Mouse (Mus musculus) layer of hippocampus, adult 9-11 months (tissue): ENCODE measurements around the gene Tymp.
A peak's percentile ranks its signal among the peaks of the same experiment; 100 is the strongest.

Experiments used
- DNase-seq: peaks from one replicate; pipeline ENCODE4 v3.0.0; 2022

Tymp gene

DNA sequence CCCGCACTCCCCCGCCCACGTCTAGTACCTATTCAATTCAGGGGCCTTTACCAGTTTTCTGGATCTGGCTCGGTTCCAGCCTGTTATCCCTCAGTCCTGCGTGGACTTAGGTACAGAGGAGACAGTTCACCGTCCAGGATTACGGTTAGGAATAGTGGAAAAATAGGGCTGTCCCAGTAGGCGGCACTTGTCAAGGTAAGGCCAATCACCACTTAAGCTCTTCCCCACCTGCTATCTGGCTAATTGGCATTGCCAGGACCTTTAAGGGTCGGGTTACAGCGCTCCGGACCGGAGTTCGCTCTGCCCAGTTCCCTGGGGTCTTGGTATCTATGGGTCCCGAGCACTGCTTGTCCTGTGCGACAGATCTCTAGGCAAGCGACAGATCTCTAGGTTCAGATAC lies at the start of gene Tymp:
Tymp (minus strand) TSS at position 83 of the 400 bp plus-strand sequence.
- no peak for DNase-seq

DNA sequence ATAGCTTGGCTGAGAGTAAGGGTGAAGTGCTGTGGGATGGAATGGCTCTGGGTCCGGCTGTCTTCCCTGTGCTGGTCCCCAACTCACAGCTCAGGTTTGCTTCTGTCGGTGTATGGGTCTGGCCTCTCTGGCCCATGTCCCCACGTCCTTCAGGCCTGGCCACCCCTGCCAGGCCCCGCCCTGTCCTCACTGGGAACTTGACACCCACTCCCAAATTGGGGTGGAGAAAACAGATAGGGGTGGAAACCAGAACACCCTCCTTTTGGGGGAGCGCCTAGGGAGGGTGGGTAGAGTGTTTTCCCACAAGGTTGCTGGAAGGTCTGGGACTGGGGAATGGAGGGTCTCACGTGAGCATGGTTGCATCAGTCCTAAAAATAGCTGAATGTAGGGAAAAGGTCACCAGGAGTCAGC lies 48.9 kb upstream of the Tymp start, which contains the start of gene Cpt1b:
Cpt1b (minus strand) TSS at position 153 of the 411 bp plus-strand sequence.
- no peak for DNase-seq

DNA sequence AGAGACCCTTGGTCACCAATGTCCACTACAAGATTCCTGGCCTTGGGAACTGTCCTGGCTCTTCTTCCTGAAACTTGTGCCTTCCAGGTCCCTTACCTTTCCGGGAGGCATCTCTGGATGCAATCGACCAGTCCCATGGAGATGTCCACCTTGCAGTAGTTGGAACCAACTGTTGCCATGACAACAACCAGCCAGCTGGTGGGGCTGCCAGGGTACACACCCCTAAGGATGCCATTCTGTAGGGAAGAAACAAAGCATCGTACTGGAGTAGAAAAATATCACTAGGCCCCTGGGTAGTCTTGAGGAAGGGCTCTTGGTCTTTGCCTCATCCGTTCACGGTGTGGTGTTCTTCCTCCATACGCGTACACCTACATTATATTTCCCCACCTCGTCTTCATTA lies 47.8 kb upstream of the Tymp start:
- DNase-seq = no peak

DNA sequence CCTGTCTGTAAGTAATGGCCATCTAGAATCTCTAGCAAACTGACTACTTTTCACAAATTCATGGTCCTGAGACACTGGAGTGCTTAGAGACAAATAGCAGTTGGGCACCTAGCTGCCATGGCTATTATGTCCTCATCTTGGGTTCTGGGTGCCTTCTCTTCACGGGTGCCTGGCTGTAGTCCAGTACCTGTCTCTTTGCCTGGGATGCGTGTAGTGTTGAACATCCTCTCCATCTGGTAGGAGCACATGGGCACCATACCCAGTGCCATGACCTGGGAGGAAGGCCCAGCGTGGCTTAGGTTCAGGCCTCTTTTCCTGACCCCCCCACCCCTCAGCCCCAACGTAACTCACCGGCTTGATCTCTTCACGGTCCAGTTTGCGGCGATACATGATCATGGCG lies 45.1 kb upstream of the Tymp start:
- DNase-seq = no peak

DNA sequence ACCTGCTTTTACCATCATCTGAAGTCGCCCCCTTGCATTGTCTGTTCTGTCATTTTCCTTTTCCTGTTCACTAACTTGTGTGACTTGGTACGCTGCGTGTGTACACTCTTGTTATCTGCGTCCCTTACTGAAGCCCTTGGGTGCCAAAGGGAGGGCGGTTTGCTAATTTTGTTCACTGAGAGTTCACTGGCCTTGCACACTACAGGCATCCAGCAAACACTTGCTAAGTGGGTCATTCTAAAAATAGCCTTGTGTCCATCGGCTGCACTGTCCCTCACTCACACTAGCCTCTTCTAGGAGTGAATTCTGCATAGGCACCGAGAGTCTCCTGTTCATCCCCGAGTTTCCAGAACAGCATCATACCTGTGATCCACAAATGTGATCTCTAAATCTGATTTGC lies 38.4 kb upstream of the Tymp start:
- DNase-seq = no peak

DNA sequence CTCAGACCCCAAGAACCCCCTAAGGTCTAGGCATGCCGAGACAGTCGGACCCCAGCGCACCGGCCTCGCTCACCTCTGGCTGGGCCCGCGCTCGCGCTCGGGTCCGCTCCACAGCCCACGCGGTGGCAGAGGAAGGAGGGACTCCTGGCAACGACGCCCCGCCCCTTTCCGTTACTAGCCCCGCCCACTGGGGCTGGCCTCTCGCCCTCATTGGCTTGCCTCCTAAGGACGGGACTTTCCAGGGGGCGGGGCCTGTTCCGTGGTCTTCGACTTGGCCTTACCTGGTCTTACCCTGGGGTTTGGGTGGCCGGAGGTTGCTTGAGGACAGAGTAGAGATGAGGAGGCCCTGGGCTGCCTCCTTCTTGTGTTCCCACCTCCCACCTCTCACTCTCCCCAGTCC lies 33.3 kb upstream of the Tymp start, which contains the start of gene Syce3:
Syce3 (minus strand) TSS at position 386 of the 400 bp plus-strand sequence.
- no peak for DNase-seq

DNA sequence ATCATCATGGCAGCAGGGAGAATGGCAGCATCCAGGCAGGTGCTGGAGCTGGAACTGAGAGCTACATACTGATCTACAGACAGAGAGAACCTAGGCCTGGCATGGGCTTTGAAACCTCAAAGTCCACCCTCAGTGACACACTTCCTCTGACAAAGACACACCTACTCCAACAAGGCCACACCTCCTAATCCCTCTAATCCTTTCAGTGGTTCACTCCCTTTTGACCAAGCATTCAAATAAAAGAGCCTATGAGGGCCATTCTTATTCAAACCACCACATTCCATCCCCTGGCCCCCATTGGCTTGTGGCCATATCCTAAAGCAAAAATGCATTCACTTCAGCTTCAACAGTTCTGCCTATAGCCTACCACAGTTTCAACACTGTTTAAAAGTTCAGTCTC lies 29.9 kb upstream of the Tymp start:
- no peak for DNase-seq

DNA sequence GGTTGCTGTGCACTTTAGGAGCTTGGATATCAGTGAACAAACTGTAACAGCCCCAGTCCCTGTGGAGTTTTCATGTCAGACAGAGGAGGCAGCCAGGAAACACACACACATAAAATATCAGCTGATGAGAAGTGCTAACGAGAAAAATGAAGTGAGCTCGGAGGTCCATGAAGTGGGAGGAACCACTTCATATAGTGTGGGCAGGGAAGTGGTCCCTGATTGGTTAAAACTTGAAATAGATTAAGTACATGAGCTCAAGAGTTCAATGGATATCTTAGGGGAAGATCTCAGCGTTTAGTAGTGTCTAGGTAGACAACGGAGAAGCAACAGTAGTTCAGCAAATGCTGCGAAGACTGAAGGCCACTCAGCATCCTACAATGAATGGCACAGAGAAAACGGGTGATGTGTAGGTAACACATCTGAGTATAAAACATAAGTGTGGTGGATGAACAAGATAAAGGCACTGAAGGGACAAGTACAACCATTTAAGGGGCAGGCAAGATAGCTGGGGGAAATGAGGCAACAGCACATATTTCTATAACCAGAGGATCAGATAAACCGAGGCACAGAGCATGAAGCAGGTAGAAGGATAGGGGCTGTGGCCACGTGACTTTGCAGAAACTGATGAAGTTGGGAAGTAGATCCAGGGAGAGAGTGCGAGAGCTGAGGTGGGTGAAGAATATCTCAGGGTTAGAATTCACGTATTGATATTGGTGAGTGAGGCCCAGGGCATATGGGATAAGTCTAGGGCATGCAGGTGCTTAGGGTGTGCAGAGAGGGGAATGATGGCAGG lies 28.2 kb upstream of the Tymp start:
- DNase-seq = no peak

DNA sequence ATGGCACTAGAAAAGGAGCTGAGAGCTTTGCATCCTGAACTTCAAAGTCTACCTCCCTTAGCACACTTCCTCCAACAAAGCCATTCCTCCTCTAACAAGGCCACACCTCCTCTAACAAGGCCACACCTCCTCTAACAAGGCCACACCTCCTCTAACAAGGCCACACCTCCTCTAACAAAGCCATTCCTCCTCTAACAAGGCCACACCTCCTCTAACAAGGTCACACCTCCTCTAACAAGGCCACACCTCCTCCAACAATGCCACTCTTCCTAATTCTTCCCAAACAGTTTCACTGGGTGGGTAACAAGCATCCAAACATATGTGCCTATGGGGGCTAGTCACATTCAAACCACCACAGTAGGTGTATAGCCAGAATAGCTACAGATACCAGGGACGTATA lies 25.6 kb upstream of the Tymp start:
- DNase-seq = no peak

DNA sequence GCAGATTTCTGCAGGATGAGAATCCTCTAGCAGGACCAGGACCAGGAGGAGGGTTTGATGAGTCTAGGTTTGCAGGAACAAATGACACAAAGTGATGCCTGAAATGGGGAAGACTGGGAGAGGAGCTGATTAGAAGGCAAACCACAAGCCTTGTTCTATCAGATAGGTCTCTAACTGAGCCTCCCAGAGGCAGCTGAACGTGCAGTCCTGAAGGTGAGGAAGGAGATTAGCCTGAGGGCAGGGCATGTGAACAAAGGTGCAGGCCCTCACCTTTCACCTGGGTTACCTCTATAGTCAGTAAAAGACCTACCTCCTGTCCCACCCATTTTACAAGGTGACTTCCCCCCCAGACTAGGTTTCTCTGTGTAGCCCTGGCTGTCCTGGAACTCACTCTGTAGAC lies 22.9 kb upstream of the Tymp start:
- no peak for DNase-seq

DNA sequence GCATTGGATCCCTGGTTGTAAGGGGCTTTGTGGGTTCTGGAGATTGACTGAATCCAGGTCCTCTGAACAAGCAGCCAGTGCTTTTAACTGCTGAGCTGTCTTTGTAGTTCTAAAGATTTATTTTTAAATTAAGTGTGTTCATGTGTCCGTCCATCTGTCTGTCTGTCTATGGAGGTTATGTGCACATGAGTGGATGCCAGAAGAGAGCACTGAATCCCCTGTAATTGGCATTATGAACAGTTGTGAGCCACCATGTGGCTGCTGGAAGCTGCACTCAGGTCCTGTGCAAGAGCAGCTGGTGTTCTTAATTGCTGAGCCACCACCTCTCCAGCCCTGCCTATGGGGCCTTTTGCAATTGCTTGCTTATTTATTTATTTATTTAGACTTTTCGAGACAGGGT lies 21.3 kb upstream of the Tymp start:
- DNase-seq = no peak

DNA sequence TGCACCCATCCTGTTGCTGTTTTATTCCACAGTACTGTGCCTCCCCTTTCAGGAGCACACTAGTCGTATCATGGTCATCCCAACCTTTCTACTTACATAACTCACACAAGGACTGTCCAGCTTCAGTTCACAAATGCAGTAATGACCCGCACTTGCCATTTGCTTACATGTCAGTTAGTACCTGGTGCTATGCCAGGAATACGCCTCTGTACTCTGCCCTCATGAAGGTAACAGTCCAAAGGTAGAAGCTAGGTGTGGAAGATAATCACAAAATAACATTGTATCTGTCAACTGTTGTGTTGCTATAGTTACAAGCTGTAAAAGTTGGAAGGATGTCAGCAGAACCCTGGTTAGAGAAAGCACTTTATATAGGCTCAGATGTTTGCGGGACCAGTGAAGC lies 20.0 kb upstream of the Tymp start:
- DNase-seq = no peak

DNA sequence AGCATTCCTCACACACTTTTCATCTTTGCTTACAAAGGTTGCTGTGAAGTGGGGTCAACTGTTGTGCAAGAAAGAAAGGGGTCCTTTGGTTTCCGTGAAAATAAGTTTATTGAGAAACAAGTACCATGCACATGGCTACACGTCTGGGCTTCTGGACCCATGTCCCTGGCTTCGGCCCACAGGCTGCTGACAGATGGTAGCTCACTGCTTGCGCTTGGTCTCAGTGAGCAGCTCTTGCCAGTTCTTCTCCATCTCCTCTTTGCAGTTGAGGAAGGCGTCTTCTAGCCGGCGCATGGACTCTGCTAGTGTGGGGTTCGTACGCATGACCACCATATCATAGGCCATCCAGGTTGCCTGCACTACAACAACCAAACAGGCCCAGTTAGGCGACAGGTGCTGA lies 13.2 kb upstream of the Tymp start:
- no peak for DNase-seq

DNA sequence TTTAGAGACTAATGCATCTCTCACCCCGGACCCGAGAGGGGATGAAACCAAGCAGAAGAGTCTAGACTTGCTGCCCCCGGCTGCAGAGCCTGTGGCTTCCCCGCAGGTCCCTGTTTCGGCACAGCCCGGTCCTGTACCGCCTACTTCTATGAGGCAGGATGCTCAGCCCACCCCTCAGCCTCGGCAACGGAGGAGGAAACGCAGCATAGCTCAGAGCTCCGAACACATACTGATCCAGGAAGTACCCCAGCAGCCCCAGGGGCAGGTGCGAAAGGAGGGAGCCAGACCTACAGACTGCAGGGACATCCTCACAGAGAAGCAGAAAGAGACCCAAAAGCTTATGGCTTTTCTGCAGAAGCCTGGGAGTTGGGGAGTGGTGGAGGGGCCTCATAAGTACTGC lies 10.3 kb upstream of the Tymp start:
- DNase-seq = no peak

DNA sequence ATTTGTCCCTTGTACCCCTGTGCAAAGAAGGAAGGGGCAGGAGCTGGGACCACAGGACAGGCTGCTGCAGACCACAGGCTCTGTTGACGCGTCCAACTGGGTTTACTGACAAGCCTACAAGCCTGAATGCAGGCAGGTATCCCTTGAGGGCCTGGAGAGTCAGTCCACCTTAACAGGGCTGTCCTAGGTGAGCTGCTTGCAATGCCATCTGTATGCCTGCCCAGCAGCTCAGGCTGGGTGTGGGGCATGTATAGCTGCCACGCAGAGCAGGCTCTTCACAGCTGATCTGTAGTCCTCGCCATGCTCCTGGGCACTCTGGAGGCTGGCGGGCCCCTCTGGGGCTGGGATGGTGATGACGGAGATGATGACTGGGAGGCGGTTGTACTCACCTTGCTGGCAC lies 7.8 kb upstream of the Tymp start, which contains the start of gene Klhdc7b:
Klhdc7b (plus strand) TSS at position 301 of the 400 bp plus-strand sequence.
- DNase-seq = no peak

DNA sequence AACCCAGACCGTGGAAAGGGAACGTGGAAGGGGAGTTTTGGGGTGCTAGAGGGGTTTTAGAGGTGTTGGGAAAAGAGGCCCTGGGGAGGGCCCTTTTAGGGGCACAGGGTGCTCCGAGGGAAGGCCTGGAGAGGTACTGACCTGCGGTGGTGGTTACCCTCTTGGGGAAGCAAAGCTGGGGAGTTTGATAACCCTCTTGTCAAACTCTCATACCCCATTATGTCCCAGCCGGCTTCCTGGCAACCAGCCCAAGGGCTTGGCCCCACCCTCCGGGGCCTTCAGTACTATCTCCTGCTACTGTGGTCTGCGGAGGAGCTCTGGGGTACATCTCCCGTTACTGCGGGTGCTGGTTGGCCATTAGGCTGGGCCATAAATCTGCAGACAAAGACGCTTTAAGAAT lies 2.6 kb upstream of the Tymp start:
- no peak for DNase-seq

DNA sequence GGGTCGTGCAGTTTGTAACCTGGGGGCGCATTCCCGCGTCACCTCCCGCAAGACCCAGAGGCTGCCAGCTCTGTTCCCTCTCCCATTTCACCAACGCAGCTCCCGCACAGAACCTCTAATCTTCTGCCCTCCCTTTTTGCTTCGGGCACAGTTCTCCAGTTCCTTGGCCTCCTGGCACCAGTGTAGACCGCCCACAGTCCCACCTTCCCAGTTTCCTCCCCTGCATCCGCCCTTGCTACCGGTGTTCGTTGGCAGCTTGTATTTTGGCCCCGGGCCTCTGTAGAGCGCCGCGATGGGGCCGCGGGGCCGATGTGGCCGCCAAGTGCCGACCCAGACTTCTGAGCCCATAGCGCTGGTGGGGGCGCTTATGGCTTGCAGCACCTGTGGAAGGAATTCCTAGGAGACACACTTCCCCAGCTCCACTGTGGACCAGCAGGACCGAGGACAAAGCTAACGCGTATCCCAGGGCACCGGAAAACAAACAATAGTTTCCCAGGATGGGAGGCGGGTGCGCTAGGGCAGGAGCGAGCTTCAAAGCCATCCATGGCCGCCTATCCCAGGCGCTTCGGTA lies 2.1 kb upstream of the Tymp start, which contains the start of gene Odf3b:
Odf3b (minus strand) TSS at position 452 of the 571 bp plus-strand sequence.
- DNase-seq = no peak

DNA sequence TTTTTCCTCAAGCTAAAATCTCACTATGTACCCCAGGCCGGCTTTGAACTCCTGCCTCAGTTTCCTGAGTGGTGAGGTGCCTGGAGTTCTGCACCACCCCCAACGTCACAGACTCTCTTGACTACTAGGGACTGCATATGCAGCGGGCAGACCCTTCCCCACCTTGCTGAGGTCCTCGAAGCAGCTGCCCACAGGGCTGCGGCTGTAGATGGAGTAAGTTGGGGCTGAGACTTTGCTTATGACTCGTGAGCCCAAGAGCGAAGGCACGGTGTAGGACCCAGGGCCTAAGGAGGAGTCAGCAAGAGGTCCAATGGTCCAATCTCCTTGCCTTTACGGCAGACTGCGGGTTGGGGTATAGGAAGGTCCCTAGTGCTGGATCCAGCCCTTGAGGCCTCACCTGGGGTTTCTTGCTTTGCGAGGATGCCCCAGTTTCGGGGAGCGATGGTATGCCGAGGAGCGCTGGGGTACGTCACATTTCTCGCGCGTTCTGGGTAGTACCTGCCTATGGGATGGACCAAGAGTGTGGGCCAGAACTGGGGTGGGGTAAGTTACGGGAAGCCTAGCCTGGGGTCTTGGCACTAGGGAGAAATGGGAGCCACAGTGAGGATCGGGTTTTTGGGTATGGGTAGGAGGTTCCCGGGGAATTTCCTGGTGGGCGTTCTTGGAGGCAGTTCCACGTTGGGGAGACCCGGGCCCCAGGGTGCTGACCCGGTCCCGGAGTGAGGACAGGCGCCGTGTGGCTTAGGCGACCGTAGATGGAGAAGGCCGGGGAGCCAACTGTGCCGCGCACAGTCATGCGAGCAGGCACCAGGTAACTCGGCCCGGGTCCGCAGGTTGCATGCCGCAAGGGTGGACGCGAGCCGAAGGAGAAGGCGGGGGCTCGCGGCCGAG lies 1.3 kb upstream of the Tymp start:
- DNase-seq = no peak

DNA sequence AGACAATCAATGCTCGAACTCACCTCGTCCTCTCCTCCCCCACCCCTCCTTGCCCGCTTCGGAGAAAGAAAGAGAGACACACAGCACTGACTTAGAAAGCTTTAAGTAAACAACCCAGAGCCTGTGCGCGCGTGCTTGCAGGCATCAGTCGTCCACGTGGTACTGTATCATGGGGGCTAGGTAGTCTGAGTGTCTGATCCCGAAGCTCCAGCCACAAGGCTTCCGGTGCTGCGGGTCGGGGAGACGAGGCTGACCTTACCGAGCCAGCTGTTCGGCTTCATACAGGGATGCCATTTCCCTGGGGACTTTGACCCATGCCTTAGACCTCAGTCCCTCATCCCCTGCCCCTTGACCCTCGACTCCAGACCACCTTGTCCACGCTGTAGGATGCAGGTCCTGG lies 523 bp upstream of the Tymp start:
- DNase-seq = no peak

DNA sequence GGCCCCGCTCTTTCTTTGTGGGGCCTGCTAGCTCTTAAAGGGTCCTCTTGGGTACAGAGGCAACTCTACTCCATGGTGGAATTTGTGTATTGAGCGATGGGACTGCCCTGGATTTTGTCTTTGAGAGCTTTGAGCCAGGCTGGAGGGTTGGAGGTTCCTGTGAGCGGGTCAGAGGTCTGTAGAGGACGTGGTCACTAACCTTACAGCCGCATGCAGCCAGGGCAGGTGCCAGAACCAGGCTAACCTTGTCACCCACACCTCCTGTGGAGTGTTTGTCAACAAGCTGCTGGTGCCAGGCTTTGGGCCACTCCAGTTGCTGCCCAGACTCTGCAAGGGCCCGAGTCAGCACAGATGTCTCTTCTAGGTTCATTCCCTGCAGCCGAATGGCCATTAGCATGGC lies 799 bp downstream of the Tymp start:
- DNase-seq = no peak

DNA sequence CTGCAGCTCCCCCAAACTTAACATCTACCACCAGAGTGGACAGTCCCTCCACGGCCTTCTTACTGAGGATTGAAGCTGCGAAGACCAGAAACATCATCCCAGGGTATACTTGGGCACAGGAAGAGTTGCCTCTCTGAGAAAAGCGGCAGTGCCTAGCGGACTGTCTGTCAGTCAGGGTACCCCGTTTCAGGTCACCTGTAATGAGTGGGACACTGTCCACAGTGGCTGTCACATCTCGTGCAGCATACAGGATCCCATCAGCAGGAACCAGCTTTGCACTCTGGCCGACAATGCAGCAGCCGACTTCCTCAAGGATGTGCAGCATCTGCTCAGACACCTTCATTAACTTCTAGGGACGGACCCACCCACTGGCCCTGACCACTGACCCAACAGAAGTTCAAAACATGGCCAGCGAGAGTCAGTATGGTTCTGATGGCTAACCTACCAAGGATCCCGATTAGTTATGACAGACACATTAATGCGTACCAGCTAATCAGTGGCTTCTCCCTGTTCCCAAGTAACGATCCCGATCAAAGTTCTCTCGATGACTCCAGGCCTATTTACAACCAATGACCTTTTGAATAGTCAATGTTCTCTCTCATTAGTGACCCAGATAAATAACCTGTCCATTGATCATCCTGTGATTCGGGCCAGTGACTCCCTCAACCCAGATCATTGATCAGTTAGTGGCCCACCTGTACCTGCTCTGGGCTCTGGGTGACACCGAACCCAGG lies 1.9 kb downstream of the Tymp start:
- no peak for DNase-seq

DNA sequence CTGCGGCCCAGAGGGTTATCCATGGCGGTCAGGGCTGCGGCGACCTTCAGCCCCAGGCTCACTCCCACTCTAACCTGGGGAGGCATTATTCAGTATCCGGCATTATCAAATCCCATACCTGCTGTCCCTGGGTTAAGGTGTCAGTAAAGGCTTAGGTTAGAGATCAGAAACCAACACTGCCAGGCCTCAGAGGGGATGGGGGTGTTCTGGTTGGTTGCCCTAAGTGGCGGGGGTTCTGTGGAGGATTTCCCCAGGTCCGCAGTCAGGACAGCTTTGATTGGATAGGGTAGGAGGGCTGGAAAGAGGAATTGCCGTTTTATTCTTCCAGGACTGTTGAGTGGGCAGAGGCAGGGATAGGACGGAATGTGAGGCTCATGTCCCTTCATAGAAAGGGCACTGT lies 2.5 kb downstream of the Tymp start:
- DNase-seq = no peak

DNA sequence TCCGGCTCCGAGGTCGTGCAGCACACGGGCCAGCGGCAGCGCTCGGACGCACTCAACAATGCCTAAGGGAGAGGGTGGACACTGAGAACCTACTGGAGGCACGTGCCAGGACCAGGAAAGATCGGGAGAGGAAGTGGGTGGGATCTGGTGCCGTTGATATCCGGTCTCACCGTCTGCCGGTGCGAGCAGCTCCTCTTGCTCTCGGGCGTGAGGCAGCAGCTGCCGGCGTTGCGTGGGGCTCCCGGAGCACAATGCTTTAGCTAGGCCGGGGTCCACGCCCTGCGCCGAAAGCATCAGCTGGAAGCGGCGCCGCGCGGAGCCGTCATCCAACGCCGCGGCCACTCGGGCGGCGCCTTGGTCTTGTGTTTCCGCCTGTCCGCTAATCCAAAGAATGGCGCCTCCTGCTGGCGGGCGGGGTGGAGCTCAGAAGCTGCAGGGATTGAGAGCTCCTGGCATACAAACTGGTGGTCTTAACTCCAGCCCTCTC lies 3.0 kb downstream of the Tymp start, which contains the start of gene Sco2:
Sco2 (minus strand) TSS at position 85 of the 487 bp plus-strand sequence.
- DNase-seq = peak; percentile 93
